Mouse (Mus musculus): ENCODE results near the gene Htr7. TPM values are rescaled to one million over a fixed set of nuclear protein-coding genes. Genes with fewer than 3 reads are reported as not detected.

Gene Htr7
- 0.59 TPM for polyA plus RNA-seq (2014; fragmentation: Illumina TruSeq; extraction: RNeasy Lipid Tissue Mini Kit (QIAGEN cat#74804); ENCODE audit: low replicate concordance)

GRCm38 (mm10) chr19:36057231-36057811 is at the start of gene Htr7:
Gene Htr7, minus strand, starts transcription at chr19:36057507.

GRCm38 (mm10) chr19:36083262-36084225 is 26.2 kb upstream of the Htr7 start, which contains the start of gene Rpp30:
Gene Rpp30, plus strand, starts transcription at chr19:36083716.

Other genes with a start within 250 kb of the Htr7 start
- 41.1 TPM for gene Rpp30, start 26.2 kb upstream of the Htr7 start, polyA plus RNA-seq (2014; fragmentation: Illumina TruSeq; extraction: RNeasy Lipid Tissue Mini Kit (QIAGEN cat#74804); ENCODE audit: low replicate concordance)
- gene Ankrd1, start 62.6 kb upstream of the Htr7 start, polyA plus RNA-seq (2014; fragmentation: Illumina TruSeq; extraction: RNeasy Lipid Tissue Mini Kit (QIAGEN cat#74804); ENCODE audit: low replicate concordance): 0.22 TPM

All from small intestine, adult 10 weeks (tissue).